Mouse (Mus musculus): Measurements from ENCODE around the gene Olfr855. TPM values are rescaled to one million over a fixed set of nuclear protein-coding genes. Genes with fewer than 3 reads are reported as not detected.

Olfr855 gene
- not detected in 4 replicates for total RNA-seq (2023)

GRCm38 (mm10) chr9:19582317-19582716, at the start of gene Olfr855:
Gene Olfr855, plus strand, starts transcription at chr9:19582617.

GRCm38 (mm10) chr9:19540976-19541375, 41.4 kb upstream of the Olfr855 start, which contains the start of gene Olfr853:
Gene Olfr853, minus strand, starts transcription at chr9:19541076.

GRCm38 (mm10) chr9:19567282-19567681, 15.1 kb upstream of the Olfr855 start, which contains the start of gene Olfr854:
Gene Olfr854, minus strand, starts transcription at chr9:19567382.

GRCm38 (mm10) chr9:19621843-19622822, 39.7 kb downstream of the Olfr855 start, which contains the start of gene Zfp317:
Gene Zfp317, plus strand, starts transcription at chr9:19622102.

Other genes with a start within 250 kb of the Olfr855 start
- not detected in 4 replicates for gene Olfr845, start 246.2 kb upstream of the Olfr855 start, total RNA-seq (2023)
- not detected in 4 replicates for gene Olfr846, start 218.6 kb upstream of the Olfr855 start, total RNA-seq (2023)
- not detected in 4 replicates for gene Olfr847, start 203.9 kb upstream of the Olfr855 start, total RNA-seq (2023)
- gene Olfr849, start 142.4 kb upstream of the Olfr855 start, total RNA-seq (2023), result not detected in 4 replicates
- gene Olfr850, start 104.4 kb upstream of the Olfr855 start, total RNA-seq (2023), result not detected in 4 replicates
- gene Olfr851, start 89.3 kb upstream of the Olfr855 start, total RNA-seq (2023), result not detected in 4 replicates
- not detected in 4 replicates for gene Olfr853, start 41.5 kb upstream of the Olfr855 start, total RNA-seq (2023)
- gene Olfr854, start 15.2 kb upstream of the Olfr855 start, total RNA-seq (2023), result not detected in 4 replicates
- gene Zfp317, start 39.5 kb downstream of the Olfr855 start, total RNA-seq (2023), result 33.8 to 39.5 TPM (median 34.7 TPM) in 4 replicates
- gene Olfr857, start 126.8 kb downstream of the Olfr855 start, total RNA-seq (2023), result not detected in 4 replicates
- not detected in 4 replicates for gene Olfr58, start 197.7 kb downstream of the Olfr855 start, total RNA-seq (2023)
- not detected in 4 replicates for gene Olfr859, start 222.3 kb downstream of the Olfr855 start, total RNA-seq (2023)